Mouse (Mus musculus) urinary bladder, postnatal 36 days (tissue): ENCODE measurements around the gene Stx16.

ENCODE experiments used
- DNase-seq, 2 experiments: peaks; one replicate each; pipeline ENCODE4 v3.0.0; 2022; ENCODE audit warnings: low spot score in 2 of 2, mixed read lengths in 1 of 2

The Stx16 gene

DNA sequence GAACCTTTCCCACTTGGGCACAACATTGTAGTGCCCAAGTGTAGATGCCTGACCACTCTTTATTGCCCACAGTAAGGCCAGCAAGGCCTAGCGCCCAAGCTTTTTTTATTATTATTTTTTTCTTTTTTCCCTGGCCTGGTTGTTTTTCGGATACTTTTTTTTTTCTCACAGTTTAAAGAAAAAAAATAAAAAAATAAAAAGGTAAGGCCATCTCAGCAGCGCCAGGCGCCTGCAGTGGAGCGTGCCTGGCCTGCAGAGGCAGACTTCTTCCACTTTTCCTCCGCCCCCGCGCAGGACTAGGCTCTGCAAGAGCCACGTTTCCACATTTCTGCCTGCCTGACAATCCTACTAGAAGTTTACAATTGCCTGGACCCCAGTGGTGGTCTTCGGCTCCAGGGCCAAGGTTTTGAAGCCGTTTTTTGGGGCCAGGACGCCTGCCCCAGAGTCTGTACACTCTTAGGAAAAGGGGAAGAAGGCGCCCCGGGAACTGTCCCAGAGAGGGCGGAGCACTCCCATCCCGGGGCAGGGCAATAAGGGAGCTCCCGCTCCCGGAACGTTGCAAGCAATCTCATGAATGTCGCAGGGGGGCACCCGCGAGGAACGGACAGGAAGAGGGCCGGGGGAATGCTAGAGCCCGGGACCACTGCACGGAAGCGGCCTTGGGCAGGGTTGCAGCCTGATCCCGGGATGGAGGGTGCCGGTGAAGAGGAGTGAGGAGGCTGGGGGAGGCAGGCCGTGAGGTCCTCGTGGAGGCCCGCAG, at the start of gene Stx16:
Stx16 (plus strand) TSS at position 636 of the 760 bp plus-strand sequence.
- DNase-seq, result peak; percentile 95 to 96

DNA sequence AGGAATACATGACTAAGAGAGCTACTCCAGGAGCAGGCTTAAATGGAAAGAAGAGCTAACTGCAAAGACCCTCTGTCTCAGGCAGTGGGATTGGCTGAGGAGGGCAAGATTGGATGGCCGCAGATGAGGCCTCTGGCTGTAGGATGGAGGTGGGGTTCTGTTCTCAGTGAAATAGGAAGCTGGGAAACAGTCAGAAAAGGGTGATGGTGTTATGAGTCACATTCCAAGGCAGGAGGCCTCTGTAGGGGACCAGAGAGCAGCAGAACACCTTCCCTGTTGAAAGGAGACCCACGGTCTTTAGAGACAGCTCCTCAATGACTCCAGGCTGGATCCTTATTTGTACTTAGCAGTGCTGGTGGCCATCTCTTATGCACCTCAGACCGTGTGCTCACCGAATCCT, 49.7 kb upstream of the Stx16 start:
- no peak for DNase-seq

DNA sequence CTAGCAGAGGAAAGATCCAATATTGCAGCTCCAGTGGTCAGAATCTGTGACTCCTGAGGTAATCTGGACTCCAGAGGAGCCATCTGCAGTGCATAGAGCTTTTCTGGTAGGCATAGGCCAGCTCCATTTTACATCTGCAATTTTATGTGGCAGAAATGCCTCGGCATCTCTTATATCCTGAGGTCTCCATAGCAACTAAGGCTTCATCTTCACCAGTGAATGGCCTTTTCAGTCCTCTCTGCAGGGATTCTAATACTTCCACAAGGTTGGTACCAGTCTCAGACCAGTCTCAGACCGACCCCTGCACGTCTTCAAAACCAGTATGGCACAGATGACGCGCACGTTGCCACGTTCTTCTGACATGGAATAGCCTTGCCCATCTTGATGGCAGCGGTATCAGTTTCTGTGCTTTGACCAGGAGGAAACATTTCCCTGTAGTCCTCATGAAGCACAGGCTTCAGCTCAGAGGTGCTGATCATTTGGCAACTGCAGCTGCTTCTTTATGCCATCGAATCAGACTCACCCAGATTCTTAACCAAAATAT, 42.8 kb upstream of the Stx16 start:
- DNase-seq, result no peak

DNA sequence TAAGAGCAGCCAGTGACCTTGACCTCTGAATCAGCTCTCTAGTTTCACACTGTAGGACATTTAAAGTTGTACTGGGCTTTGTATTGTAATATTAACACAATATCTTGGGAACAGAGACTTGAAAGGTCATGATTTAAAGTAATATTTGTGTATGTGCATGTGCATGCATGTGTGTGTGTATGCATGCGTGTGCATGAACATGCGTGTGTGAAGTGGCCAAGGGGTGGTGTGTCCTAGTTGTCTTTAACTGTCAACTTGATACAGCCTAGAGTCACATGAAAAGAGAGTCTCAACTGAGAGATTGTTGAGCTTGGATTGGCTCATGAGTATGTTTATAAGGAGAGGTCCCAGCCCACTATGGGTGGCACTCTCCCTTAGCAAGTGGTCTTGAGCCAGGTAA, 28.5 kb upstream of the Stx16 start:
- DNase-seq, result no peak

DNA sequence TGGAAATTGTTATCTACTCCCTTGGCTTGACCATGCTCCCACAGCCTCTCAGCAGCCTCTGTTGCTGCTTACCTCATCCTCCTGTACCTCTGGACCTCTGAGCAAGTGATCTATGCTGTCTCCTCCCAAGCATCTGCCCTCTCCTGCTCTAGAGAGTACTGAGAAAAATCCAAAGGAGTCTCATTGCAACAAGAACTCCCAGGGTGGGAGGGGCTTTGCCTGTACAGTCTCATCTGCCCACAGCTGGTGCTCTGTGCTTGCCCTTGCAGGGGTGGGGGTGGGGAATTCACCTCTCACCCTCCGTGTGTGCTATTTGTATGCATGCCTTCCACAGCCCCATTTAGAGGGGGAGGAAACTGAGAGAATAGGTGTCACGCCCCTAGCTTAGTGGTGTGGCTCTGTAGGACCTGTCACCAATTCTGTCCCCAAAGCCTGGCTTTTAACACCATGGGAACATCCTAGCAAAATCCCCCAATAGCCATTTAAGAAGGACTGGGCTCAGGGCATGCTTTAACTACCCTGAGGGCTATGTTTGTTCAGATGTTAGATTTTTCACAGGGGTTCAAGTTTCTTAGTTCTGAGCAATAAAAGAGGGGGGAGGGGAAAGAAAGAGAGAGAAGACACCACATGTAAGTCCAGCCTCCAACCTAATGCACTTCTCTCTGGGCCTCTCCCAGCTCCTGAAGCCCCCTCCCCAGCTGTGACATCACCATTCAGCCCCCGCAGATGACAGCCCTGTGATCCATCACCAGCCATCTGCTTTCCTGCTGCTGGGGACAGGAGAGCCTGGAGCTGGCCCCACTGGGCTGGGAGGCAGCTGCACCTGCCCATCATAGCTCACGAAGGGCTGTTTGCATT, 26.4 kb upstream of the Stx16 start:
- DNase-seq, result no peak

DNA sequence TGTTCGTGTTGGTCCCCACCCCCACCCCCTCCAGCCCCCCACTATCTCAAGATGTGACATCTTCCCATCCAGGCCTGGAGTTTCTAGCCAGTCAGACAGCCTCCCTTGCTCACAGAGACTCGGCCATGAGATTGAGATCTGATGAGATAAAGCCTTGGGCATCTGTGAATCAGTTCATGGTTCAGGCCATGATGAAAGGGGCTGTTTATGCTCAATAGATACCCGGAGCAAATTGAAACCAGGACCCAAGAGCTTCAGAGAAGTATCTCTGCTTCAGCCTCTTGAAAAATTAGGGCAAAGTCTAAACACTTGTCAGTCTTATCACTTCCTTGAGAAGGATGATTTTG, 25.8 kb upstream of the Stx16 start:
- DNase-seq, result no peak

DNA sequence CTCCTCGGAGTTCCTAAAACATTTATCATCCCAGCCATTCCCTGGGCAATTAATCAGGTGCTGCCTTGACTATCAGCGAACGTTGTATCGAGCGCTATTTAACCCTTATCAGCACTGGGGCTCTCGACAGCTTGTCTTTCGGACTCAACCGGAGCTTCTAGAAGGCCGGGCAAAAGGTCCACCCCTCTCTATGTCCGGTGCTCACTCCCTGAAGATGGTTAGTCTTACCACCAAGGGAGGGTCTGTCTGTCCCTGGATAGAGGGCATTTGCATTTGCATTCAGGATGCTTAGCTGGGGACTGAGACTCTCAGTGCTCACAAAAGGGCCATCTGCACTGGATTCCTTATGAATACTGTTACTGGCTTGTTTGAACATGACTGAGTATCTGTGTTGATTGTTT, 25.0 kb upstream of the Stx16 start:
- no peak for DNase-seq

DNA sequence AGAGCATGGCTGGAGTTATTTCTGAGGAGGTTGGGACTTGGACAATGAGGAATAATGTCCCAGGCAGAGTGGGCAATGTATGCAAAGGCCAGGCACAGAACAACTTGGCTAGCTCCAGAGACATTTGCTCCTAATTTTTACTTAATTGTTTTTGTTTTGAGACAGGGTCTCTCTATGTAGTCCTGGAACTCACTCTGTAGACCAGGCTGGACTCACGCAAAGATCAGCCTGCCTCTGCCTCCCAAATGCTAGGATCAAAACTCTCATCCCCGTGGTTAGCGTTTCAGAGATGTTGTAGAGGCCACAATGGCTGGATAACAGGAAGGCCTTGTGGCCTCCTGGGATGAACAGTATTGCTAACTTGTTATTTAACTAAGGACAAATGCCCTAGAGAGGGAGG, 21.6 kb upstream of the Stx16 start:
- no peak for DNase-seq

DNA sequence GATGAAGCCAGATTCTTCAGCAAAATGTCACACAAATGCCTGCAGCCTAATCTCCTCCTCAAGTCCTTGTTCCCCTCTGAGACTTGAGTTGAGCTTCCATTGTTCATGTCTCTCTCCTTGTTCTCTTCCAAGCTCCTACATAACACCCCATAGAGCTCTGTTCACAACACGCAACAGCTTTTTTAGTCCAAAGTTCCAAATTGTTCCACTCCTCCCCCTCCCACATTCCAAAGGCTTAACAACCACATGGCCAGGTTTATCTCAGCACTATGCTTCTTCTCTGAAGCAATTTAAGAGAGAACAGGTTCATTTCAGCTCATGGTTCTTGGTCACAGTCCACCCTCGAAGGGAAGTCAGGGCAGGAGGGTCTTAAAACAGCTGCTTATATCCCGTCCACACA, 18.4 kb upstream of the Stx16 start:
- no peak for DNase-seq

DNA sequence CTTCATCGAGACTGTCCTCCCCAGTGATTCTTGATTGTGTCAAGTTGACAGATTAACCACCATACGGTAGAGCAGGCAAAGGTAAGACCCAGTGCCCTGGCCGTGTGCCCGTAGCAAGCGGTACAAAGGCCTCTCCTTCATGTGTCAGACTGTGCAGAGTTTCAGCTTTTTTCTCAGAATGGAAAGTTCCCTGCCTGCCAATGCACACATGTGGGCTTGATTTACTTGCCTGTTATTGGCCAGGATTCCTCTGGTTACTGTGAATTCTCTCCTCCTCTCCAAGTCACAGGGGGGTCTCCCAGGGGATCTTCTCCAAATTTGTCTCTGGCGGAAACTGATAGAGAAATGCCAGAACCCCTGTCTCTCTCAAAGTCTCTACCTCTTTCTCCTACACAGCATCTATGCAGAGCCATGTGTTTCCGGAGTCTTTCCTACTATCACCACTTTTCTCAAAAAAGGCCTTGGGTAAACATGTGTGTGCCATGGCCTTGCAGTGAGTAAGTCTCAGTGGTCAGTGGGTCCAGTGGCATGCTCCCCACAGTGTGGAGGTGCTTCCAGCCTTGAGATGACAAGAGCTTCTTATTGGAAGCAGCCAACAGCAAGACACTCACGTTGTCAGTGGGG, 17.7 kb upstream of the Stx16 start:
- DNase-seq, result no peak

DNA sequence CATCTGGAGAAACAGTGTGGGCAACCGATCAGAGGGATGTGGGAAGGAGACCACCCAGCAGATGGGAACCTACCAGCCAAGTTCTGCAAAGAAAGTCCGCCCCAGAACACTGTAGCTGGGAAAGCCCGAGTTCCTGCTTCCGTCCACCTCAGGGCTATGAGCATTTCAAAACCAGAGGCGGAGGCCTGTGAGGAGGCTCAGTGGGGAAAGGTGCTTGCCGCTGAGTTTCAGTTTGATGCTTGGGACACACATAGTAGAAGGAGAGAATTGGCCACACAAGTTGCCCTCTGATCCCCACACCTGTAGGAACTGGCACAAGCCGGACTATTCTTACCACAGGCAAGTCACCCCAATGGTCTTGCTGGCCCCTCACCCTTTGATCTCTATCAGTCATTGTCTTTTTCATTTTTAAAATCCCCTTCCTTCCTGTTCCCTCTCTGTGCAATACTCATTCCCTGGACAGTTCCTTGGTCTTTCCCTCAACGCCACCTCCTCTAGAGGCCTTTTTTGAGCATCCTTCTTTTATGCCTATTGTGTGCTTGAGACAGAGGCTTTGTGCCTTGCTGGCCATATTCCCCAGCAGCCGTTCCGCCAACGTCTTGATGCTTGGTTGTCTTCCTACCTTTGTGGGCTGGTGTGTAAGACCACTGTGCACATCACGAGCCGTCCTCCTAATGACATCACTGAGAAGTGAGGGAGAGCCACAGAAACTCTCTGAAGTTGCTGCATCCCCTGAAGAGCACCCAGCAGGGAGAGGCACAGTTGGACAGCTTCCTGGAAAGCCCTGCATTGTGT, 16.3 kb upstream of the Stx16 start:
- no peak for DNase-seq

DNA sequence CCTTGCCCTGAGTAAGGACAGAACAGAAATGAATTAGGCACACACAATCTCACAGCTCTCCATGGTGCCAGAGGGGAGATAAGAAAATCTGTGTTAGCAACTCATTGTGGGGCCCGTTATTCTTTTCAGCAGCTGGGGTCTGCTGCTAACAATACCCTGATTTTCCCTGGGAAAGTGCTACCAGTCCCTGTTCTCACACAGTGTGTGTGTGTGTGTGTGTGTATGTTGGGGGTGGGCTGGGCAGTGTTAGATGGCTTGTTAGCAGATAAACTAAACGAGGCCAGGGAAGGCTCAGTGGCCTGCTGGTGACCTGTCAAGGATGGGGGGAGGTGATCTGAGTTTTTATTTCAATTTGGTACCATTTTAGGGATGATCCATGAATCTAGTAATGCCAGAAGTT, 14.9 kb upstream of the Stx16 start:
- DNase-seq, result no peak

DNA sequence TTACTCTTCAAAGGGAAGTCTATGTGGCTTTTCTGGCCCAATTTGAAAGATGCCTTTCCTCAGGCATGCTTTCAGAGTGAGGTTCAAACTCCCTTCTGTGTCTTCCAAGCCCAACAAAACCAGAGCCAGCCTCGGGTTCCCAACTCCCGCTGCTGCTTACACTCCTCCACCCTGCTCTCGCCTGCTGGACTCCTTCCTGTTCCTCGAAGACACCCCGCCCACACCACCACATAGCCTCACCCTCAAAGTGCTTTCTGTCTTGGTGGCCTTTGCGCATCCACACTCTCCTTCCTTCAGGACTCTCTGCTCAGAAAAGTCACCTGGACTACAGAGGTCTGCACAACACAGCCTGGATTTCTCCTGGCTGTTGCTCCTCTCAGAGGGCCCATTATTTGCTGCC, 13.0 kb upstream of the Stx16 start:
- peak in 1 of 2 experiments; percentile 40 for DNase-seq

DNA sequence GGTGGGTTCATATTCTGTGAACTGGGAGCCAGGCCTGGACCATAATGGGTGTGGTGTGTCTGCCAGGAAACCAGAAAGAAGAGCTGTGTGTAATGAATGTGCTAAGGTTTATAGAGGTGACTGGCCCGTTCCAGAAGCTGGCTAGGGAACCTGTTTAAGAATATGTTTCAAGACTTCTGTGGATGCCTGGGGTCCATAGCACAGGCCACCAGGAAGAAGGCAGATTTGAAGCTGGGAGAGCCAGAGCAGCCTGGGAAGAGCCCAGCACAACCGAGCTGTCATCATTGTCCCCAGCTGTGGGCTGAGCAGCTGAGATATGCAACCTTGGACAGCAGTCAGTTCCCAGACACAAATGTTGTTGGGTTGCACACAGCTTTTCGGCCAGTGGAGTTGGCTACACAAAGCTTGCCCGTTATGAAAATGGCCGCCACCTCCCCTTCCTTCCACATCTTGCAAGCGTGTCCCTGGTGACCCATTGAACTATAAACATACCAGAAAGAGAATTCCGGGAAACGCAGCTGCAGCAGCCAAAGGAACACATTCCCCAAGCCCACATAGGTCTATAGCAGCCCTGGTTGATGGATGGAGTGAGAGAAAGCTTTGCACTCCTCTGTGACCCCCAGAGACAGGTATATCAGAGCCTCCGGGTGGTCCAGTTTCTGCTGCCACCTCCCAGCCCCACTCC, 12.4 kb upstream of the Stx16 start:
- no peak for DNase-seq

DNA sequence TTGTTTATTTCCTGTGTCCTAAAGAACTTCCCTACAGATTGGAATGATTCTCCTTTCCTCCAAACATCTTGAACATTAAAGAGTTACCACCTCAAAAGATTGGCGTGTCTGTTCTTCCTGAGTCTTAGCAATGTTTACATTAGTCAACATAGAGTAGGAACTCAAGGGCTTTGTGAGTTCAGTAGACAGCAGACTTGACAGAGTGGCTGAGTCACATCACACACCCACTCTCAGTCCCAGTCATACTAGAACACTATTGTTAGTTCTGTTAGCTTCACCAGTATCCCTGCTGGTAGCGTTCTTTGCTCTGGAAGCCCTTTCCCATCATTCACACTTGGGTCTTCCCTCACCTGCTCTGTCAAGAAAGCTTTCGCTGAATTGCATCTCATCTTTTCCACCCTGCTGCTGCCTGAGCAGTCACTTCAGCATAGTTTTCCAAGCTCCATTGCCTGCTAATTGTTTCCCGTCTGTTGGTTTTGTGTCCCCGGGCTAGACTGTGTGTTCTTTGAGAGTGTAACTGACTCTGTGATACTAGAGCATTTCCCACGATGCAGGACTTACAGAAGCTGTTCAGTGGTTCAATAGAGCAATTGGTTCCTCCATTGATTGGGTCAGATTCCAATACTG, 8.2 kb upstream of the Stx16 start:
- no peak for DNase-seq

DNA sequence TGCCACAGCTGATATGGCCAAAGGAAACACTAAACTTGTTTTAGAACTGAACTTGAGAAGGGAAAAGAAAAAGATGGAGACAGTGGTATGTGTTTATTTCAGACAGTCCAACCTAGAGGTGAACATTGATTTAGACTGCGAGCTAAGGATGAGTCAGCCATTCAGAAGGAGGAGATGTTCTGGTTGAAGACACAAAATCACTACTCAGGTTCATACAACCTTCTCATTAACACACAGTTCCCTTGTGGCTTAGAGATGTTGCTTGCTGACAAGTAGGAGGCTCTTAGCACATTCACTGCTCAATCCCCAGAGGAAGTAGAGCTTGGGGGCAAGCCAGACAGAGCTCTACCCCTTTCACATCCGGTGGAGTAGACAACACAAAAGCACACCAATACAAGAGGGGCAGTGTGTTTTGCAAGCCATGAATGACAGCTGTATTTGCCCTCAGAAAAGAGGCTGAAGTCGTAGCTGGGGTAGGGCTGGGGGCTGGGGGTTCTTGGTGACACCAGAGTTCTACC, 6.5 kb upstream of the Stx16 start:
- DNase-seq, result no peak

DNA sequence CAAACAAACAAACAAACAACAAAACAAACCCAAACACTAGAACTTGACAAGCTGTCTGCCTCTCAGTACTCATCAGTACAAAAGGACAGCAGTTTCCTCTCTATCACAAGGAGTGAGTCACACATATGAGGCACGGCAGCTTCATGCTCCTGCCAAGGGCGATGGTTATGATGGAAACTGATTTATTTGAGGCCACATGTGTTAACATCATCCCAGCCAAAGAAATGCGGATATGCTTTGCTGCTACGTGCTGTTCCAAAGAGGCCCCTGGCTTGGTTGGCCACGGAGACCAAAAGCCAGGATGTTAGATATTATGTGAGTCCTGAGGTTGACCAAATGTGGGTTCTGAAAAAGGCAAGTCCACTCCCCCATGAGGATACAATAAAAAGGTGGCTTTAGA, 4.7 kb upstream of the Stx16 start:
- no peak for DNase-seq

DNA sequence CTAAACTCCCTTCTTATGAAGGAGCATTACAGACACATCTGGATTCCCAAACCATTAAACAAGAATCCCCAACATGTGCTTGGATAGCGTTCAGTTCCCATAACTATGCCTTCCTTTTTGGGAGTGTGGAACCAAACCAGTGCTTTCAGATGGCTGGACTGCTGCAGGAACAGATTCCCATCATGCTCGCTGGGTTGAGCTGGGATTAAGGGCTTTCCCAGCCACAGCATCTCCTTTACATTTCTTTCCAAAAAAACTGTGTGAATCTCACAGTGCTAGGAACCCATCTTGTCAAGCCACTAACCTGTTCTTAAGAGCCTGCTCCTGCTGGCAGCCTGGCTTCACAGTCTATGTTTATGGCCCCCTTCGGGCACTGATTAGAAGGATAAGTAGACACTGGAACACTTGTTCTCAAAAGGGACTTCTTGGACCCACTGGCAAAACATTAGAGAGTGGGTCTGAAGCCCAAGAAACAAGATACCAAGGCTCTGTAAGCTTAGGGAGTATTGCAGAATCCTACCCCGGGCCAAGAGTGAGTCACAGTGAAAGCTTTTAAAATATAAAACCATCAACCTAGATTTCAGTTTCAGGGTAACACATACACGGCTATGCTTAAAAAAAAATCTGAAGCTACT, 2.8 kb upstream of the Stx16 start:
- no peak for DNase-seq

DNA sequence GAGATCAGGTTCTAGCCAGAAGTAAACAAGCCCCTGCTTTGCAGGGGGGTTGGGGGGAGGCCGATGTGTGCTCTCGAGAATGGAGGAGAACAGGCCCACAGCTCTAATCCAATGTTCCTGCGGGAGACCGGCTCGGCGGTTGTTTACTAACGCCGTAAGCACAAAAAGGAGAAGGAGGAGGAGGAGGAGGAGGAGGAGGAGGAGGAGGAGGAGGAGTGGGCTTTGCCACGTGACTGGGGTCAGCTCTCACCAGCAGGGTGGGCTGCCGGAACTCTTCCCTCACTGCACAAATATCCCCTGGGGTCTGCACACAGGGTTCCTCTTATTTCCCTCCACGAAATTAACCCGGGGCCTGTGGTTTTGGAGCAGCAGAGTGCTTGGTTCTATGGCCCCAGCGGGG, 1.5 kb upstream of the Stx16 start:
- DNase-seq, result no peak

DNA sequence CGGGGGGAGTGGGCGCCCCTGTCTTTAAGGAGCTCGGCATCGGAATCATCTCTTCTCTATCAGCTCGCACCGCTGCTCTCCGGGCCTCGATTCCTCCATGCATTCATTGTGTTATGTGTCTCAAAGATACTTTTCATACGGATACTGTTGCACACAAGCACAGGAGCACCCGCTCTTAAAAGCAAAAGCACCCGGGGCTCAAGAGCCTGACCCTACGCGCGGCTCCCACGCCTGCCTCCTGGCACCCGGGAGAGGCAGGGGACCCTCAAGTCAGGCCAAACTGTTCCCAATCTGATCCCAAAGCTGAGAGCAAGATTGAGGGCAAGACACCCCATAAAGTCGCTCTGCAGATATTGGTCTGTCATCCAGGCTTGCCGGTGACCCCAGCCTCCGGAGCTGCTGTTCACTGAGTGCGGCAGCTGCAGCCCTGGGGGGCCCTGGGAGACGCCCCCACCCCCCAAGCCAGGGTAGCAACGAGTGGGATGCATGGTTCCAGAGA, 987 bp upstream of the Stx16 start:
- no peak for DNase-seq
